In genomic region chr14:77825891-77826290, GRCm38 (mm10) we compare ENCODE assay signal across 18 mouse cellular contexts. TPM values are rescaled to one million over a fixed set of nuclear protein-coding genes. Genes with fewer than 3 reads are reported as not detected.
DNase-seq lines count a peak whose midpoint lies in the region; TF ChIP-seq lines count a peak whose summit lies in the region.
"Had no signal": no experiment of that assay in that cellular context is flagged by ENCODE, and none has a peak within 500 bp of the region (broad histone marks: within the 10 kb centered on the region; RNA-seq: fewer than 3 reads in every experiment).

No protein-coding gene starts in this region.

- DNase-seq in adrenal gland, adult (ENCODE audit: inconsistent age in 2 of 2, low spot score in 1 of 2): peak; percentile 67 to 89
- DNase-seq in adrenal gland, postnatal 4 days (ENCODE audit: low spot score in 2 of 2): no peak
- peak; percentile 21 for DNase-seq in left cerebral cortex, postnatal 4 days
- no peak for DNase-seq in left cerebral cortex, adult 2 months (ENCODE audit: extremely low spot score in 1 of 2, low spot score in 2 of 2)
- DNase-seq in Muller cell, postnatal 12 days (ENCODE audit: inconsistent ontology term): peak; percentile 29
- DNase-seq in adrenal gland, postnatal 36 days: peak; percentile 43 to 66
- no peak for DNase-seq in cerebellum, postnatal 4 days (ENCODE audit: low spot score in 2 of 2)
- DNase-seq: cerebellum, adult 11-12 months; cerebellum, adult 9-10 months; cerebellum, postnatal 36 days; forebrain, postnatal 0 days; gastrocnemius, postnatal 14 days; heart, postnatal 36 days; kidney, adult 11 months had no signal

- no peak overlapping the region for H3K27ac ChIP-seq in left cerebral cortex, adult 2 months
- H3K27ac ChIP-seq: embryonic facial prominence, embryonic 10.5 days; forebrain, embryonic 13.5 days had no signal

- H3K4me3 ChIP-seq in left cerebral cortex, adult 2 months: no peak overlapping the region
- H3K4me3 ChIP-seq: embryonic facial prominence, embryonic 10.5 days; forebrain, embryonic 13.5 days; heart, embryonic 12.5 days had no signal

- no peak for TF ChIP-seq CTCF in left cerebral cortex, adult 2 months (IDR thresholded peaks at IDR 0.05)

- intact Hi-C loops in left cerebral cortex, postnatal 4 days (cut with DNase I): no loop called here
- intact Hi-C loops in left cerebral cortex, adult 2 months (cut with DNase I): no loop called here

RNA-seq across cellular contexts. Expression of gene Dnajc15, which starts 49.0 kb away (rescaled TPM):
- 100 to 1,000 TPM; 337 to 380 TPM for total RNA-seq in adrenal gland, postnatal 4 days (2021)
- total RNA-seq in left cerebral cortex, postnatal 4 days (2021): 10 to 100 TPM; 36.5 to 36.7 TPM
- 10 to 100 TPM; 66.7 to 72.8 TPM for total RNA-seq in left cerebral cortex, adult 2 months (2021)
- 100 to 1,000 TPM; 333 to 435 TPM for total RNA-seq in adrenal gland, postnatal 36 days (2021)
- total RNA-seq: MEL had no signal

Comparison
In these comparisons a context has a peak if more than half of its experiments do, and no peak if none do; other contexts are left out.
1. DNase-seq: peak in adrenal gland, adult (2 of 2), left cerebral cortex, postnatal 4 days (single experiment), Muller cell, postnatal 12 days (single experiment) and adrenal gland, postnatal 36 days (2 of 2); none in adrenal gland, postnatal 4 days (0 of 2), left cerebral cortex, adult 2 months (0 of 2) and cerebellum, postnatal 4 days (0 of 2).
2. RNA of gene Dnajc15, which starts 49.0 kb away (total RNA-seq): 333 to 435 TPM in adrenal gland, postnatal 36 days and 337 to 380 TPM in adrenal gland, postnatal 4 days; 66.7 to 72.8 TPM in left cerebral cortex, adult 2 months and 36.5 to 36.7 TPM in left cerebral cortex, postnatal 4 days; every median in the first group is over 4 times any median in the second.